ENCODE assay signal across 9 mouse cellular contexts in genomic region chr11:102339195-102339594, GRCm38 (mm10). TPM values are rescaled to one million over a fixed set of nuclear protein-coding genes. Genes with fewer than 3 reads are reported as not detected.
DNase-seq lines count a peak whose midpoint lies in the region; ATAC-seq and TF ChIP-seq lines count a peak whose summit lies in the region.
"Had no signal": no experiment of that assay in that cellular context is flagged by ENCODE, and none has a peak within 500 bp of the region (broad histone marks: within the 10 kb centered on the region; RNA-seq: fewer than 3 reads in every experiment).

No protein-coding gene starts in this region.

- peak; percentile 58 for DNase-seq in heart, postnatal 4 days
- DNase-seq in cerebellum, adult 8-10 months: peak; percentile 76
- DNase-seq in lung, adult 2 months: peak; percentile 78
- no peak for DNase-seq in layer of hippocampus, adult 8-10 months (ENCODE audit: low spot score in 2 of 2)
- DNase-seq in embryo, embryonic 10 days (ENCODE audit: low spot score): no peak

- H3K27ac ChIP-seq in heart, embryonic 11.5 days (ENCODE audit: low read depth, low read length): no peak overlapping the region
- H3K27ac ChIP-seq in brown adipose tissue, adult 24 weeks (replicated peaks; ENCODE audit: low read depth, low read length): peak overlapping the region; percentile 95

- H3K9ac ChIP-seq in heart, embryonic 11.5 days (ENCODE audit: low read depth, low read length): no peak overlapping the region

- H3K27me3 ChIP-seq in heart, embryonic 11.5 days (ENCODE audit: control insufficient read depth, insufficient read depth, low read length): no peaks in the 10 kb centered on the region

- H3K9me3 ChIP-seq in heart, embryonic 11.5 days (replicated peaks; ENCODE audit: control insufficient read depth, low read length): no peaks in the 10 kb centered on the region

- H3K4me3 ChIP-seq in heart, embryonic 11.5 days (ENCODE audit: low read depth, low read length): no peak overlapping the region
- no peak overlapping the region for H3K4me3 ChIP-seq in brown adipose tissue, adult 24 weeks (ENCODE audit: insufficient read depth, low read depth, low read length)
- no peak overlapping the region for H3K4me3 ChIP-seq in lung, adult 2 months (replicated peaks; ENCODE audit: extremely low read depth, low read depth, low read length)

- 71% methylated on average over 11 of the region's 11 CpGs for WGBS in heart, embryonic 11.5 days (ENCODE audit: insufficient replicate concordance)
- WGBS in lung, adult 2 months: 48% methylated on average over 11 of the region's 11 CpGs

- no peaks in the 10 kb centered on the region for H3K4me1 ChIP-seq in heart, embryonic 11.5 days (ENCODE audit: control insufficient read depth, insufficient read depth, low read length)
- peaks cover 12% of the 10 kb centered on the region for H3K4me1 ChIP-seq in brown adipose tissue, adult 24 weeks (ENCODE audit: control insufficient read depth, insufficient read depth, insufficient read length, low read length)
- peaks cover 9% of the 10 kb centered on the region for H3K4me1 ChIP-seq in lung, adult 2 months (ENCODE audit: control insufficient read depth, insufficient read depth, low read length)

- TF ChIP-seq CTCF in lung, adult 2 months (IDR thresholded peaks at IDR 0.05; ENCODE audit: insufficient read depth, low read length): no peak

- no peaks in the 10 kb centered on the region for H3K36me3 ChIP-seq in heart, embryonic 11.5 days (ENCODE audit: control insufficient read depth, insufficient read depth, low read length)

- no peak for ATAC-seq in heart, embryonic 11.5 days (replicated peaks; ENCODE audit: insufficient number of reproducible peaks, low FRiP score, low TSS enrichment)

- no peak for TF ChIP-seq POLR2A in lung, adult 2 months (IDR thresholded peaks at IDR 0.05; ENCODE audit: borderline replicate concordance, extremely low read depth, low read depth, low read length)

- H3K4me2 ChIP-seq in heart, embryonic 11.5 days: no peak overlapping the region

RNA-seq across cellular contexts. Expression of gene Ubtf, which starts 19.7 kb away (rescaled TPM):
- total RNA-seq in heart, postnatal 4 days (2021): 10 to 100 TPM; 81.9 to 89.3 TPM
- polyA plus RNA-seq in heart, embryonic 11.5 days (2014; fragmentation: Nextera tagmentation; extraction: Ambion mirVana): 52.4 and 56.4 TPM in 2 replicates
- 41.7 and 47.6 TPM in 2 replicates for polyA plus RNA-seq in brown adipose tissue, adult 24 weeks (2012; ENCODE audit: insufficient read depth, insufficient read length, missing spikeins)
- polyA plus RNA-seq in lung, adult 2 months (2012; rRNA removed): 23.9 and 27.7 TPM in 2 replicates
- 100 to 1,000 TPM; 106 to 122 (median 120) TPM for total RNA-seq in layer of hippocampus, adult 8-10 months (2022)

RNA-seq across cellular contexts. Expression of gene Slc4a1, which starts 26.8 kb away (rescaled TPM):
- 10 to 100 TPM in 1 of 2 experiments, 1 to 10 TPM in 1; 7.2 to 22.1 TPM for total RNA-seq in heart, postnatal 4 days (2021)
- 102 and 112 TPM in 2 replicates for polyA plus RNA-seq in heart, embryonic 11.5 days (2014; fragmentation: Nextera tagmentation; extraction: Ambion mirVana)
- polyA plus RNA-seq in brown adipose tissue, adult 24 weeks (2012; ENCODE audit: insufficient read depth, insufficient read length, missing spikeins): 1.2 TPM in 1 of 2 replicates, not detected in the other
- polyA plus RNA-seq in lung, adult 2 months (2012; rRNA removed): 1.1 and 1.2 TPM in 2 replicates
- total RNA-seq in layer of hippocampus, adult 8-10 months (2022): under 1 TPM in 2 of 4 experiments, not detected in 2; 0.10 to 0.11 TPM
- polyA plus RNA-seq: small intestine, adult 2 months had no signal

RNA-seq across cellular contexts. Expression of gene Atxn7l3, which starts 42.8 kb away (rescaled TPM):
- 10 to 100 TPM; 36.8 to 39.4 TPM for total RNA-seq in heart, postnatal 4 days (2021)
- 9.9 and 12.0 TPM in 2 replicates for polyA plus RNA-seq in heart, embryonic 11.5 days (2014; fragmentation: Nextera tagmentation; extraction: Ambion mirVana)
- polyA plus RNA-seq in brown adipose tissue, adult 24 weeks (2012; ENCODE audit: insufficient read depth, insufficient read length, missing spikeins): 11.6 and 13.1 TPM in 2 replicates
- polyA plus RNA-seq in lung, adult 2 months (2012; rRNA removed): 33.1 and 38.8 TPM in 2 replicates
- total RNA-seq in layer of hippocampus, adult 8-10 months (2022): 100 to 1,000 TPM; 153 to 169 (median 157) TPM

RNA-seq across cellular contexts. Expression of gene Rundc3a, which starts 54.0 kb away (rescaled TPM):
- 1 to 10 TPM in 1 of 2 experiments, under 1 TPM in 1; 0.50 to 1.9 TPM for total RNA-seq in heart, postnatal 4 days (2021)
- polyA plus RNA-seq in heart, embryonic 11.5 days (2014; fragmentation: Nextera tagmentation; extraction: Ambion mirVana): 1.3 TPM in 2 replicates
- not detected in 2 replicates for polyA plus RNA-seq in brown adipose tissue, adult 24 weeks (2012; ENCODE audit: insufficient read depth, insufficient read length, missing spikeins)
- polyA plus RNA-seq in lung, adult 2 months (2012; rRNA removed): 1.9 and 2.8 TPM in 2 replicates
- total RNA-seq in layer of hippocampus, adult 8-10 months (2022): 100 to 1,000 TPM; 420 to 453 (median 428) TPM
- total RNA-seq: gastrocnemius, postnatal 36 days had no signal

RNA-seq across cellular contexts. Expression of gene Tmub2, which starts 54.5 kb away (rescaled TPM):
- 10 to 100 TPM; 26.6 to 27.7 TPM for total RNA-seq in heart, postnatal 4 days (2021)
- 40.1 and 40.5 TPM in 2 replicates for polyA plus RNA-seq in heart, embryonic 11.5 days (2014; fragmentation: Nextera tagmentation; extraction: Ambion mirVana)
- 20.5 and 24.2 TPM in 2 replicates for polyA plus RNA-seq in brown adipose tissue, adult 24 weeks (2012; ENCODE audit: insufficient read depth, insufficient read length, missing spikeins)
- 46.3 and 53.4 TPM in 2 replicates for polyA plus RNA-seq in lung, adult 2 months (2012; rRNA removed)
- 10 to 100 TPM; 61.4 to 72.0 (median 67.7) TPM for total RNA-seq in layer of hippocampus, adult 8-10 months (2022)

Comparison
In these comparisons a context has a peak if more than half of its experiments do, and no peak if none do; other contexts are left out.
1. DNase-seq: peak in heart, postnatal 4 days (single experiment), cerebellum, adult 8-10 months (single experiment) and lung, adult 2 months (single experiment); none in layer of hippocampus, adult 8-10 months (0 of 2) and embryo, embryonic 10 days (single experiment).
2. RNA of gene Slc4a1, which starts 26.8 kb away (polyA plus RNA-seq): 102 to 112 TPM in heart, embryonic 11.5 days; 1.1 to 1.2 TPM in lung, adult 2 months and 1.2 TPM in brown adipose tissue, adult 24 weeks; every median in the first group is over 10 times any median in the second.